Mouse (Mus musculus) embryonic fibroblast, embryonic 13.5 days (primary cell): ENCODE data around the gene Defb48.

Source experiments
- CTCF ChIP-seq: IDR thresholded peaks from 2 replicates; pipeline ENCODE4 v1.5.1; 2011; ENCODE audit warnings: mild to moderate bottlenecking, control low read depth, low read length, moderate library complexity, borderline replicate concordance; ENCODE audit not compliant: insufficient read depth
- POLR2A ChIP-seq: IDR thresholded peaks from 2 replicates; pipeline ENCODE4 v1.6.1; 2011; ENCODE audit warnings: low read depth, mild to moderate bottlenecking, control low read depth, low read length, moderate library complexity

DNA sequence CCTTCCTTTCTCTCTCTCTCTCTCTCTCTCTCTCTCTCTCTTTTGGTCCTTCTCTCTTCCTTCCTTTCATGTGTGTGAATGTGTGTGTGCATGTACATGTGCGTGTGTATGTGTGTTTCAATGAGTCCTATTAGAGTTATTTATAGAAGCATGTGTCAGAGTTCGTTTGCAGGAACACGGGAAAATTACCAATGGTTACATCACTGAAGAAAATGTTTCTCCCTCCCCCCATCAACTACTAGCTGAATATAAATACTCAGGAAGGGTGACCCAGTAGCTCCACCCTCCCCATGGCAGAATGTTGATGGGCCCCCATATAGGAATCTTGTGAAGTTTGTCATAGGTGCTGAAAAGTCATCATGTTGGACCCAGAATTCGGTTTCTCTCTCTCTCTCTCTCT, 28.8 kb upstream of the Defb48 start:
- TF ChIP-seq CTCF (no peak), POLR2A (no peak)
